Mouse (Mus musculus): ENCODE results near the gene C2cd2.

C2cd2 gene

DNA sequence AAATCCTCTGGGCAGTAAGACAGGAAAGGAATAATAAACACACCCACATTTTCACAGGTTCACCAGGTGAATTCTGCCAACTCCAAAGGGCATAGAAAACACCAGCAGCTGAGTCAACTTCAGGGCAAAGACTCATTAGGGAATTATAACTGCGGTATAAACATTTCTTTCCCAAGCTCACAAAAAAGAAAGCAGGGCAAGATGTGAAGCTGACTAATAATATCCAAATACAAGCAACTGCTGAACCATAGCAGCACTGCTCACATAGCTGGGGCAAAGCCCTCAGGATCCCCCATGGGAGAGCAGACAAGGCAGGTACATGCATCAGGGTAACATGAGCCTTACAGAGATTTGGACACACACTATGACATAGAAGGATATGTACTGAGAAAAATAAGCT, 145.0 kb downstream of the C2cd2 start:
- in situ Hi-C loops (cut with MboI, MseI) = no loop called here

DNA sequence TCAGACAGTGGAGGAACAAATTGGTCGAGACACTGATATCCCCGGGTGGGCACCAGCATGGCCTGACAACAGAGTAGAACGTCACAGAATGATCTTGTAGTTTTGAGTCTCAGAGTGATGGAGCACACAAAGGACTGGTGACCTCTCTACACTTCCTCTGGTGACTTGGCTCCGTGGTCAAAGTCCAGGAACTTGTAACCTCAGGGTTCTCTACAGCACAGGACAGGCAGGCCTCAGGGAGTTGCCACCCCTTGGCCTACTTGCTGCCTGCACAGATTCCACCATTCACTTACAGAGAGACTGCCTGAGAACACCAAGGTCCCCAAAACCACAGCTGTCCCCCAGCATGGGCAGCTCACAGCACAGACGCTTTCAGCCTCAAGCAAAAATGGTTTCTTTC, 147.1 kb downstream of the C2cd2 start:
- in situ Hi-C loops (cut with MboI, MseI) = no loop called here

- in situ Hi-C loops (cut with MboI, MseI) = no loop called here
Observed at GRCm38 (mm10) chr16:97814060-97814459, 148.3 kb downstream of the C2cd2 start.

DNA sequence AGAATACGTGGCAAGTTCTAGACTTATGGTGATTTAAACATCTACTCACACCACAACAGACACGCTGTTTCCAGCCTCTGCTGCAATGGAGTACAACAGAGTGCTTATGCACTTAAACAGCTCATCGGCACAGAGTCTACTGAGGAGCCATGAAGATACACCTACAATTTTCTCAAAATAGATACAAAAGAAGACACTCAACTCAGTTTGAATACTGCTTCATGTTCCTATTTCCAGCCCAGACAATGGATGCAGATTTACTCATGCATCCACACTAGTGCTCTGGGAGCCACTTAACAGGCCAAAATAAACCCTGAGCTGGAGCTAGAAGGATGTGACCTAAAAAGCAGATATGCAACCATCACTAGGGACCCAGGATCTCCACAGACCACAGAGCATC, 153.5 kb downstream of the C2cd2 start:
- in situ Hi-C loops (cut with MboI, MseI) = no loop called here

DNA sequence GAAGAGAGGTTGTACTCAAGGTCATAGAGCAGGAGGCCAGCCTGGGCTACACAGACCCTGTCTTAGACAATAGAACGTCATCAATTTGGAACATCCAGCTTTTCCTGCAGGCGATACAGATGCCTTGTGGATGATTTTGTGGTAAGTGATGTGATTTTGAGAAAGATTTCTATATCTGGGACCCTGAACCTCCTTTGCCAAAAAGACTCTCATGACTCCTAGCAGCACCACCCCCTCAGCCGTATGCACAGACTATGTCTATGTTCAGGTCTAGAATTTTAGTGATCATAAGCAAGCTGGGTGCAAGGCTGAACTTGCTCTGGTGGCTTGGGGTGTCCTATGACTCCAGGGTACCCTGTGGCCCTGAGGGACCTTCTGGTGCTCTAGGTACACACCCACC, 156.8 kb downstream of the C2cd2 start:
- in situ Hi-C loops (cut with MboI, MseI) = no loop called here

All from T-helper 1 cell (primary cell).